46 mouse cellular contexts compared by ENCODE assay signal in the genomic region with DNA sequence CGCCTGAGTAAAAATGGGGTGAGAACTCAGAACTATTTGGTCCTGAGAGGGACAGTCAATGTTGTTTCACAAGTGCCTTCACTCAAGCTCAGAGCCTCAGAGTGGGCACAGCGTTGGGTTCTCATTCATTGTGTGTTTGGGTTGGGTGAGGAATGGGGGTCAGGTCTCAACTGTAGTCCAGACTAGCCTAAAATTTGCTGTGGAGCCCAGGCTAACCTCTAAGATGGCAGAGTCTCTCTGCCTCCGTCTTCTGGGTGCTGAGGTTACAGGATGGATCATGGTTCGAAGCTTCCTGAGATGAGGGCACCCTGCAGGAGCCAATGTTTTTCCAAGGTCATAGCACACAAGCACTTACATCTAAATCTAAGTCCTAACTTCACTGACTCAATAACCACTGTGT. TPM values are rescaled to one million over a fixed set of nuclear protein-coding genes. Genes with fewer than 3 reads are reported as not detected.
"Had no signal": no experiment of that assay in that cellular context is flagged by ENCODE, and none has a peak within 500 bp of the region (broad histone marks: within the 10 kb centered on the region; RNA-seq: fewer than 3 reads in every experiment).

No protein-coding gene starts in this region.

- H3K27ac ChIP-seq: limb, embryonic 10.5 days; limb, embryonic 12.5 days; limb, embryonic 13.5 days; limb, embryonic 15.5 days; liver, embryonic 12.5 days; liver, embryonic 13.5 days; liver, embryonic 14.5 days; liver, embryonic 15.5 days; lung, embryonic 15.5 days; macrophage; midbrain, embryonic 10.5 days; midbrain, embryonic 12.5 days; midbrain, embryonic 13.5 days; midbrain, embryonic 15.5 days; neural tube, embryonic 12.5 days had no signal

- ATAC-seq: liver, embryonic 12.5 days; liver, postnatal 0 days; lung, postnatal 0 days; midbrain, embryonic 13.5 days; midbrain, embryonic 15.5 days; midbrain, embryonic 16.5 days had no signal

- H3K4me1 ChIP-seq: liver, embryonic 12.5 days; liver, embryonic 13.5 days had no signal

- H3K9ac ChIP-seq: limb, embryonic 12.5 days; limb, embryonic 13.5 days; limb, embryonic 15.5 days; liver, embryonic 12.5 days; liver, embryonic 13.5 days; liver, embryonic 14.5 days; liver, embryonic 15.5 days; liver, postnatal 0 days; lung, embryonic 14.5 days; lung, embryonic 15.5 days; midbrain, embryonic 12.5 days; midbrain, embryonic 13.5 days; midbrain, embryonic 15.5 days; neural tube, embryonic 12.5 days had no signal

- H3K4me2 ChIP-seq: limb, embryonic 12.5 days; limb, embryonic 13.5 days; limb, embryonic 15.5 days; liver, embryonic 11.5 days; liver, embryonic 12.5 days; liver, embryonic 13.5 days; liver, embryonic 15.5 days; lung, embryonic 14.5 days; lung, embryonic 15.5 days; midbrain, embryonic 11.5 days; midbrain, embryonic 12.5 days; midbrain, embryonic 13.5 days; midbrain, embryonic 15.5 days; neural tube, embryonic 12.5 days had no signal

- DNase-seq: left cerebral cortex, postnatal 4 days; liver; liver, embryonic 13.5 days; liver, postnatal 0 days; lung, adult 18-20 months; lung, adult 2 months; lung, embryonic 14.5 days; lung, postnatal 10 days; lung, postnatal 14 days; lung, postnatal 36 days; lung, postnatal 4 days; midbrain, embryonic 14.5 days had no signal

- H3K27me3 ChIP-seq: limb, embryonic 12.5 days; limb, embryonic 13.5 days; limb, embryonic 15.5 days; liver, embryonic 12.5 days; liver, embryonic 13.5 days; liver, embryonic 15.5 days; lung, embryonic 15.5 days; midbrain, embryonic 12.5 days; midbrain, embryonic 13.5 days; midbrain, embryonic 15.5 days; neural tube, embryonic 12.5 days had no signal

- H3K9me3 ChIP-seq: limb, embryonic 10.5 days; limb, embryonic 12.5 days; limb, embryonic 13.5 days; limb, embryonic 15.5 days; liver, embryonic 12.5 days; liver, embryonic 13.5 days; liver, embryonic 15.5 days; lung, embryonic 15.5 days; megakaryocyte, embryonic 14.5 days; midbrain, embryonic 10.5 days; midbrain, embryonic 12.5 days; midbrain, embryonic 13.5 days; midbrain, embryonic 15.5 days; neural tube, embryonic 12.5 days had no signal

- H3K36me3 ChIP-seq: limb, embryonic 10.5 days; limb, embryonic 12.5 days; limb, embryonic 13.5 days; limb, embryonic 15.5 days; liver, embryonic 12.5 days; liver, embryonic 13.5 days; liver, embryonic 15.5 days; lung, embryonic 15.5 days; midbrain, embryonic 10.5 days; midbrain, embryonic 12.5 days; midbrain, embryonic 13.5 days; midbrain, embryonic 15.5 days; neural tube, embryonic 12.5 days had no signal

- H3K4me3 ChIP-seq: limb, embryonic 10.5 days; limb, embryonic 12.5 days; limb, embryonic 13.5 days; limb, embryonic 15.5 days; liver, embryonic 12.5 days; liver, embryonic 13.5 days; liver, embryonic 15.5 days; lung, embryonic 15.5 days; megakaryocyte, embryonic 14.5 days; midbrain, embryonic 10.5 days; midbrain, embryonic 12.5 days; midbrain, embryonic 13.5 days; midbrain, embryonic 15.5 days; myocyte; neural tube, embryonic 12.5 days had no signal

RNA-seq across cellular contexts. Expression of a gene that starts 37.4 kb away (rescaled TPM):
- total RNA-seq: liver, adult 2 months; megakaryocyte progenitor cell, adult 5-6 weeks; megakaryocyte, adult 5-6 weeks; megakaryocyte-erythroid progenitor cell, adult 5-6 weeks; monocyte, adult 5-6 weeks had no signal
- polyA plus RNA-seq: liver, adult 2 months; liver, embryonic 11.5 days; liver, embryonic 12.5 days; liver, embryonic 13.5 days; liver, embryonic 15.5 days; liver, embryonic 16.5 days; liver, postnatal 0 days; macrophage; myocyte had no signal

RNA-seq across cellular contexts. Expression of a gene that starts 38.8 kb away (rescaled TPM):
- total RNA-seq: left cerebral cortex, postnatal 10 days; left cerebral cortex, postnatal 14 days; left cerebral cortex, postnatal 25 days; left cerebral cortex, postnatal 36 days; left cerebral cortex, postnatal 4 days; liver, adult 2 months; megakaryocyte progenitor cell, adult 5-6 weeks; megakaryocyte, adult 5-6 weeks; megakaryocyte-erythroid progenitor cell, adult 5-6 weeks; monocyte, adult 5-6 weeks had no signal
- polyA plus RNA-seq: limb, embryonic 10.5 days; limb, embryonic 11.5 days; limb, embryonic 12.5 days; limb, embryonic 13.5 days; limb, embryonic 14.5 days; limb, embryonic 15.5 days; liver, adult 2 months; liver, embryonic 12.5 days; liver, embryonic 13.5 days; liver, embryonic 14.5 days; liver, embryonic 16.5 days; liver, postnatal 0 days; lung, embryonic 14.5 days; lung, embryonic 15.5 days; lung, embryonic 16.5 days; lung, postnatal 0 days; macrophage; midbrain, embryonic 10.5 days; midbrain, embryonic 11.5 days; midbrain, embryonic 12.5 days; midbrain, embryonic 13.5 days; midbrain, embryonic 14.5 days; midbrain, embryonic 15.5 days; midbrain, embryonic 16.5 days; myocyte; neural tube, embryonic 11.5 days; neural tube, embryonic 12.5 days had no signal
